Comparison of ENCODE assay signal across 8 mouse cellular contexts in genomic region chr3:34020382-34021258, GRCm38 (mm10). TPM values are rescaled to one million over a fixed set of nuclear protein-coding genes. Genes with fewer than 3 reads are reported as not detected.
DNase-seq lines count a peak whose midpoint lies in the region; ATAC-seq and TF ChIP-seq lines count a peak whose summit lies in the region.

No protein-coding gene starts in this region.

- no peaks in the 10 kb centered on the region for H3K27me3 ChIP-seq in testis, adult 2 months (ENCODE audit: control insufficient read depth, insufficient read depth, low read length)
- H3K27me3 ChIP-seq in forebrain, embryonic 10.5 days (ENCODE audit: poor library complexity, severe bottlenecking), result no peaks in the 10 kb centered on the region
- H3K27me3 ChIP-seq in intestine, postnatal 0 days (replicated peaks; ENCODE audit: control insufficient read depth, insufficient read depth, low read length), result no peaks in the 10 kb centered on the region
- H3K27me3 ChIP-seq in stomach, postnatal 0 days (ENCODE audit: control insufficient read depth, insufficient read depth, low read length), result no peaks in the 10 kb centered on the region

- H3K27ac ChIP-seq in testis, adult 2 months (ENCODE audit: control insufficient read depth, insufficient read depth, low read depth, low read length), result peak overlapping the region; percentile 97
- H3K27ac ChIP-seq in forebrain, embryonic 10.5 days, result peak overlapping the region; percentile 100
- peak overlapping the region; percentile 93 for H3K27ac ChIP-seq in intestine, postnatal 0 days (ENCODE audit: low read depth, low read length)
- peak overlapping the region; percentile 92 for H3K27ac ChIP-seq in stomach, postnatal 0 days (replicated peaks)

- ATAC-seq in intestine, postnatal 0 days, result no peak; the same call in 1 of the 2 replicates
- ATAC-seq in stomach, postnatal 0 days (ENCODE audit: low FRiP score, low TSS enrichment), result peak; percentile 22; the same call in 1 of the 2 replicates

- peak overlapping the region; percentile 97 for H3K4me3 ChIP-seq in testis, adult 2 months (ENCODE audit: control insufficient read depth, low read depth, low read length)
- peak overlapping the region; percentile 98 for H3K4me3 ChIP-seq in forebrain, embryonic 10.5 days
- peak overlapping the region; percentile 94 for H3K4me3 ChIP-seq in intestine, postnatal 0 days (ENCODE audit: low read depth, low read length)
- peak overlapping the region; percentile 97 for H3K4me3 ChIP-seq in stomach, postnatal 0 days (ENCODE audit: low read depth, low read length)

- TF ChIP-seq EP300 in stomach, postnatal 0 days (optimal IDR thresholded peaks at IDR 0.05), result no peak

- WGBS in forebrain, embryonic 10.5 days, result under 1% methylated on average over 70 of the region's 70 CpGs
- WGBS in intestine, postnatal 0 days, result under 1% methylated on average over 50 of the region's 70 CpGs
- WGBS in stomach, postnatal 0 days, result under 1% methylated on average over 46 of the region's 70 CpGs

- peak overlapping the region; percentile 99 for H3K9ac ChIP-seq in intestine, postnatal 0 days (ENCODE audit: low read depth, low read length)
- H3K9ac ChIP-seq in stomach, postnatal 0 days (ENCODE audit: low read length), result peak overlapping the region; percentile 95

- DNase-seq in adrenal gland, postnatal 14 days, result peak; percentile 18
- DNase-seq in adrenal gland, postnatal 25 days, result no peak
- no peak for DNase-seq in testis, postnatal 10 days (ENCODE audit: low spot score)
- DNase-seq in forebrain, embryonic 10.5 days (ENCODE audit: extremely low spot score, low spot score), result peak; percentile 43
- peak; percentile 53 for DNase-seq in mesoderm, embryonic 11.5 days (ENCODE audit: low read depth, low spot score)
- DNase-seq in stomach, postnatal 0 days (ENCODE audit: low spot score), result peak; percentile 21

- peak overlapping the region; percentile 79 for H3K4me2 ChIP-seq in intestine, postnatal 0 days (replicated peaks; ENCODE audit: low read depth)
- H3K4me2 ChIP-seq in stomach, postnatal 0 days (replicated peaks; ENCODE audit: low read depth), result peak overlapping the region; percentile 89

- H3K9me3 ChIP-seq in forebrain, embryonic 10.5 days, result peaks cover 2% of the 10 kb centered on the region; the same call in 1 of the 2 replicates
- no peaks in the 10 kb centered on the region for H3K9me3 ChIP-seq in intestine, postnatal 0 days (ENCODE audit: control insufficient read depth)
- H3K9me3 ChIP-seq in stomach, postnatal 0 days (ENCODE audit: control insufficient read depth, low read length), result no peaks in the 10 kb centered on the region

- no peak for TF ChIP-seq CTCF in testis, adult 2 months (IDR thresholded peaks at IDR 0.05; ENCODE audit: control insufficient read depth, insufficient read depth, insufficient replicate concordance, low read depth, low read length)
- TF ChIP-seq CTCF in intestine, postnatal 0 days (IDR thresholded peaks at IDR 0.05; ENCODE audit: low read depth), result no peak
- no peak for TF ChIP-seq CTCF in stomach, postnatal 0 days (IDR thresholded peaks at IDR 0.05; ENCODE audit: low read depth)

- no peaks in the 10 kb centered on the region for H3K36me3 ChIP-seq in testis, adult 2 months (ENCODE audit: control insufficient read depth, insufficient read depth, low read length)
- H3K36me3 ChIP-seq in forebrain, embryonic 10.5 days (replicated peaks), result peaks cover 28% of the 10 kb centered on the region
- no peaks in the 10 kb centered on the region for H3K36me3 ChIP-seq in intestine, postnatal 0 days (ENCODE audit: control insufficient read depth, insufficient read depth)
- no peaks in the 10 kb centered on the region for H3K36me3 ChIP-seq in stomach, postnatal 0 days (ENCODE audit: control insufficient read depth, insufficient read depth, low read length)

- TF ChIP-seq POLR2A in testis, adult 2 months (IDR thresholded peaks at IDR 0.05; ENCODE audit: control insufficient read depth, low read depth, low read length), result 0 out of 2 replicates have a peak, but pooled peaks have one; percentile 11

- no peaks in the 10 kb centered on the region for H3K4me1 ChIP-seq in testis, adult 2 months (ENCODE audit: control insufficient read depth, insufficient read depth, low read length)
- peaks cover 19% of the 10 kb centered on the region for H3K4me1 ChIP-seq in forebrain, embryonic 10.5 days
- no peaks in the 10 kb centered on the region for H3K4me1 ChIP-seq in intestine, postnatal 0 days (replicated peaks; ENCODE audit: control insufficient read depth, insufficient read depth, low read length)
- 0 out of 2 replicates have a peak, but pooled peaks cover 4% of the 10 kb centered on the region for H3K4me1 ChIP-seq in stomach, postnatal 0 days (replicated peaks; ENCODE audit: control insufficient read depth, insufficient read depth)

RNA-seq across cellular contexts. Expression of gene Fxr1, which starts 0.9 kb away (rescaled TPM):
- 110 and 115 TPM in 2 replicates for total RNA-seq in adrenal gland, postnatal 14 days (2021)
- total RNA-seq in adrenal gland, postnatal 25 days (2021), result 119 and 131 TPM in 2 replicates
- polyA plus RNA-seq in testis, adult 2 months (2012; rRNA removed), result 175 and 211 TPM in 2 replicates
- 56.6 and 60.3 TPM in 2 replicates for polyA plus RNA-seq in forebrain, embryonic 10.5 days (2016; fragmentation: Nextera tagmentation; extraction: Ambion mirVana)
- 27.4 and 30.5 TPM in 2 replicates for polyA plus RNA-seq in intestine, postnatal 0 days (2015; fragmentation: Nextera tagmentation; extraction: Ambion mirVana)
- polyA plus RNA-seq in stomach, postnatal 0 days (2015; fragmentation: Nextera tagmentation; extraction: Ambion mirVana), result 19.0 and 19.6 TPM in 2 replicates

Comparison
In these comparisons a context has a peak if more than half of its experiments do, and no peak if none do; other contexts are left out.
1. DNase-seq: peak in adrenal gland, postnatal 14 days (single experiment), forebrain, embryonic 10.5 days (single experiment), mesoderm, embryonic 11.5 days (single experiment) and stomach, postnatal 0 days (single experiment); none in adrenal gland, postnatal 25 days (single experiment) and testis, postnatal 10 days (single experiment).
2. Peak in every context shown above with its lines, with median percentiles within 50 percentile points of each other: H3K27ac ChIP-seq and H3K4me3 ChIP-seq.